In the genomic region with DNA sequence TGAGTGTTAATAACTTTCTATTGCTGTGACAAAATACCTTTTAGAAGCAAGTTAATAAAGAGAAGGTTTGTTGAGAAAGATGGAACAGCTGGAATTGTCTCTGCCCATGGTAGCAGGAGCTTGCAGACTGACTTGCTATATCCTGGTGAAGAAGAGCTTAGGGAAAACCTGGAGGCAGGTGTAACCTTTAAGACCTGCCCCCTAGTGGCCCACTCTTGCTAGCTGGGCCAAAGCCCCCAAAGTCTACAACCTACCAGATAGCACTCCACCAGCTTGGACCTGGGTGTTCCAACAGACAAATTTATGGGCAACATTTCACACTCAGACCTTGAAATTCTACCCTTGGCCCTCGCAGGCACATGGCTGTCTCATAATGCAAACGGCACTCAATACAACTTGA, we compare ENCODE assay signal across 14 mouse cellular contexts.
DNase-seq lines count a peak whose midpoint lies in the region; ATAC-seq and TF ChIP-seq lines count a peak whose summit lies in the region.
"Had no signal": no experiment of that assay in that cellular context is flagged by ENCODE, and none has a peak within 500 bp of the region (broad histone marks: within the 10 kb centered on the region; RNA-seq: fewer than 3 reads in every experiment).

No protein-coding gene starts in this region.

- TF ChIP-seq CTCF in heart, postnatal 0 days (IDR thresholded peaks at IDR 0.05; ENCODE audit: low read depth) = 0 out of 2 replicates have a peak, but pooled peaks have one; percentile 4
- TF ChIP-seq CTCF in liver, postnatal 0 days (IDR thresholded peaks at IDR 0.05; ENCODE audit: low read depth) = 0 out of 2 replicates have a peak, but pooled peaks have one; percentile 24

- H3K4me1 ChIP-seq in heart, postnatal 0 days (ENCODE audit: control insufficient read depth, insufficient read depth) = no peaks in the 10 kb centered on the region
- no peaks in the 10 kb centered on the region for H3K4me1 ChIP-seq in liver, postnatal 0 days (ENCODE audit: insufficient read depth)
- no peaks in the 10 kb centered on the region for H3K4me1 ChIP-seq in liver, embryonic 12.5 days
- H3K4me1 ChIP-seq: hindbrain, embryonic 12.5 days; midbrain, embryonic 15.5 days; neural tube, embryonic 12.5 days had no signal

- H3K4me2 ChIP-seq in heart, postnatal 0 days (ENCODE audit: low read depth, low read length) = no peak overlapping the region
- no peak overlapping the region for H3K4me2 ChIP-seq in liver, postnatal 0 days (ENCODE audit: low read depth, low read length)
- no peak overlapping the region for H3K4me2 ChIP-seq in liver, embryonic 12.5 days
- H3K4me2 ChIP-seq: heart, embryonic 11.5 days; hindbrain, embryonic 12.5 days; midbrain, embryonic 15.5 days; neural tube, embryonic 12.5 days had no signal

- no peak for ATAC-seq in heart, postnatal 0 days (ENCODE audit: insufficient read depth, low read depth)
- ATAC-seq in liver, postnatal 0 days = no peak
- no peak for ATAC-seq in liver, embryonic 12.5 days
- ATAC-seq: activated CD4-positive, CD25-positive, alpha-beta regulatory T cell, adult 4 months; midbrain, embryonic 15.5 days had no signal

- H3K27me3 ChIP-seq in heart, postnatal 0 days (ENCODE audit: control insufficient read depth, insufficient read depth, low read length) = no peaks in the 10 kb centered on the region
- H3K27me3 ChIP-seq in liver, postnatal 0 days (ENCODE audit: insufficient read depth, low read length) = no peaks in the 10 kb centered on the region
- H3K27me3 ChIP-seq in liver, embryonic 12.5 days (replicated peaks) = no peaks in the 10 kb centered on the region
- H3K27me3 ChIP-seq: hindbrain, embryonic 12.5 days; midbrain, embryonic 15.5 days; neural tube, embryonic 12.5 days had no signal

- no peak for TF ChIP-seq EP300 in heart, postnatal 0 days (IDR thresholded peaks at IDR 0.05; ENCODE audit: low read depth)
- no peak for TF ChIP-seq EP300 in liver, postnatal 0 days (IDR thresholded peaks at IDR 0.05; ENCODE audit: low read depth)

- H3K9me3 ChIP-seq in heart, postnatal 0 days (replicated peaks; ENCODE audit: control insufficient read depth, low read length) = no peaks in the 10 kb centered on the region
- H3K9me3 ChIP-seq in liver, postnatal 0 days (ENCODE audit: low read length) = no peaks in the 10 kb centered on the region
- no peaks in the 10 kb centered on the region for H3K9me3 ChIP-seq in liver, embryonic 12.5 days (replicated peaks)
- H3K9me3 ChIP-seq: hindbrain, embryonic 12.5 days; midbrain, embryonic 15.5 days; neural tube, embryonic 12.5 days had no signal

- no peak overlapping the region for H3K27ac ChIP-seq in heart, postnatal 0 days (ENCODE audit: low read depth)
- H3K27ac ChIP-seq in liver, postnatal 0 days (ENCODE audit: low read depth) = no peak overlapping the region
- no peak overlapping the region for H3K27ac ChIP-seq in liver, embryonic 12.5 days
- H3K27ac ChIP-seq: hindbrain, embryonic 12.5 days; midbrain, embryonic 15.5 days; neural tube, embryonic 12.5 days had no signal

- no peak overlapping the region for H3K4me3 ChIP-seq in heart, postnatal 0 days (ENCODE audit: low read depth, low read length)
- no peak overlapping the region for H3K4me3 ChIP-seq in liver, postnatal 0 days (ENCODE audit: low read depth, low read length)
- no peak overlapping the region for H3K4me3 ChIP-seq in liver, embryonic 12.5 days
- H3K4me3 ChIP-seq: hindbrain, embryonic 12.5 days; midbrain, embryonic 15.5 days; neural tube, embryonic 12.5 days had no signal

- intact Hi-C loops in heart, postnatal 14 days (cut with DNase I) = no loop called here

- no peak overlapping the region for H3K9ac ChIP-seq in heart, postnatal 0 days (replicated peaks; ENCODE audit: low read depth, low read length)
- H3K9ac ChIP-seq in liver, postnatal 0 days (replicated peaks) = no peak overlapping the region
- H3K9ac ChIP-seq in liver, embryonic 12.5 days = no peak overlapping the region
- H3K9ac ChIP-seq: hindbrain, embryonic 12.5 days; midbrain, embryonic 15.5 days; neural tube, embryonic 12.5 days had no signal

- WGBS in heart, postnatal 0 days = 60% methylated on average over 2 of the region's 2 CpGs
- WGBS in liver, postnatal 0 days (ENCODE audit: insufficient replicate concordance) = 58% methylated on average over 2 of the region's 2 CpGs
- WGBS in liver, embryonic 12.5 days (ENCODE audit: insufficient replicate concordance) = 46% methylated on average over 2 of the region's 2 CpGs

- H3K36me3 ChIP-seq in heart, postnatal 0 days (replicated peaks; ENCODE audit: control insufficient read depth, insufficient read depth, low read length) = no peaks in the 10 kb centered on the region
- H3K36me3 ChIP-seq in liver, postnatal 0 days (replicated peaks; ENCODE audit: insufficient read depth, low read length) = no peaks in the 10 kb centered on the region
- H3K36me3 ChIP-seq in liver, embryonic 12.5 days = no peaks in the 10 kb centered on the region
- H3K36me3 ChIP-seq: hindbrain, embryonic 12.5 days; midbrain, embryonic 15.5 days; neural tube, embryonic 12.5 days had no signal

- no peak for DNase-seq in heart, postnatal 0 days (ENCODE audit: low spot score)
- DNase-seq in heart, postnatal 14 days = no peak
- DNase-seq in liver, postnatal 0 days = no peak
- peak; percentile 44 for DNase-seq in ES-CJ7 (ENCODE audit: low read depth, low spot score)
- peak; percentile 0 to 40 for DNase-seq in kidney, postnatal 36 days
- DNase-seq in spleen, adult 12 weeks (ENCODE audit: low spot score) = no peak
- DNase-seq in T-cell, adult 2 months (ENCODE audit: low spot score) = no peak
- DNase-seq: right cerebral cortex, adult 18-20 months had no signal

Comparison
In these comparisons a context has a peak if more than half of its experiments do, and no peak if none do; other contexts are left out.
1. DNase-seq: peak in ES-CJ7 (single experiment) and kidney, postnatal 36 days (2 of 2); none in heart, postnatal 0 days (single experiment), heart, postnatal 14 days (0 of 2), liver, postnatal 0 days (single experiment), spleen, adult 12 weeks (single experiment) and T-cell, adult 2 months (single experiment).